Mouse (Mus musculus) small intestine, adult 2 months (tissue): ENCODE results near the gene Rps6ka5.

ENCODE experiments used
- CTCF ChIP-seq: fragments of 200-500 bp; IDR thresholded peaks from 2 replicates; pipeline ENCODE4 v1.5.1; 2012; ENCODE audit warnings: low read depth, mild to moderate bottlenecking, control low read depth, inconsistent platforms, low read length, moderate library complexity, mixed read lengths; ENCODE audit not compliant: insufficient replicate concordance, insufficient read length; ENCODE audit errors: extremely low read depth
- POLR2A ChIP-seq: fragments of 200-500 bp; IDR thresholded peaks from 2 replicates; pipeline ENCODE4 v1.6.1; 2012; ENCODE audit warnings: low read depth, mild to moderate bottlenecking, control low read depth, inconsistent platforms, low read length, moderate library complexity

- TF ChIP-seq POLR2A (no peak), CTCF (no peak)
These were observed 222.2 kb downstream of the Rps6ka5 start for GRCm38 (mm10) chr12:100504585-100504984.
